Mouse (Mus musculus) midbrain, embryonic 15.5 days (tissue): ENCODE measurements around the gene Dpep1. TPM values are rescaled to one million over a fixed set of nuclear protein-coding genes. Genes with fewer than 3 reads are reported as not detected.
"Not testable (repeated sequence)": the region's sequence is repeated elsewhere in the genome, so short reads cannot be mapped to it uniquely, and the experiment has no call there.

Experiments
- ATAC-seq: fragments of 200-750 bp; cut with Nextera tagmentation; replicated peaks from 2 replicates; pipeline ENCODE4 v1.8.0; 2017; ENCODE audit warnings: moderate TSS enrichment
- H3K27ac ChIP-seq: fragments of 300-500 bp; sonication (generic); 2 replicates; pipeline ENCODE4 v1.5.1; 2015; ENCODE audit warnings: mild to moderate bottlenecking, inconsistent platforms
- H3K27me3 ChIP-seq: fragments of 300-500 bp; sonication (generic); replicated peaks from 2 replicates; pipeline ENCODE4 v1.6.1; 2015; ENCODE audit warnings: inconsistent platforms
- H3K36me3 ChIP-seq: fragments of 300-500 bp; sonication (generic); replicated peaks from 2 replicates; pipeline ENCODE4 v1.6.1; 2015; ENCODE audit warnings: inconsistent platforms
- H3K4me1 ChIP-seq: fragments of 300-500 bp; sonication (generic); 2 replicates; pipeline ENCODE4 v1.6.1; 2015; ENCODE audit warnings: inconsistent platforms
- H3K4me2 ChIP-seq: fragments of 300-500 bp; sonication (generic); 2 replicates; pipeline ENCODE4 v1.6.1; 2015; ENCODE audit warnings: inconsistent platforms, mild to moderate bottlenecking, moderate library complexity
- H3K4me3 ChIP-seq: fragments of 300-500 bp; sonication (generic); 2 replicates; pipeline ENCODE4 v1.5.1; 2015; ENCODE audit warnings: mild to moderate bottlenecking, inconsistent platforms
- H3K9ac ChIP-seq: fragments of 300-500 bp; sonication (generic); 2 replicates; pipeline ENCODE4 v1.6.1; 2015; ENCODE audit warnings: mild to moderate bottlenecking, inconsistent platforms
- H3K9me3 ChIP-seq: fragments of 300-500 bp; sonication (generic); 2 replicates; pipeline ENCODE4 v1.6.1; 2016; ENCODE audit warnings: inconsistent platforms
- WGBS: fragments of 180-500 bp; shearing (Covaris S2); methylation state at CpG from one replicate; pipeline ENCODE4 v1.1.7; 2015; ENCODE audit warnings: mixed read lengths; 5-methylcytosine and 5-hydroxymethylcytosine counted together
- polyA plus RNA-seq: library from polyadenylated mRNA; unstranded; fragments of >200 nt; fragmentation: Nextera tagmentation; extraction: Ambion mirVana; gene quantifications from 2 replicates; pipeline ENCODE4 v1.2.1, GENCODE M21; 2015

Gene Dpep1
- polyA plus RNA-seq, 1 experiment from 2014 or later, result 0.19 TPM

GRCm38 (mm10) chr8:123213118-123213772 is 27.2 kb downstream of the Dpep1 start:
- Histone ChIP-seq H3K27ac (peak overlapping the region; percentile 69), H3K9ac (peak overlapping the region; percentile 100), H3K4me2 (peak overlapping the region; percentile 97), H3K9me3 (no peaks in the 10 kb centered on the region), H3K27me3 (no peaks in the 10 kb centered on the region), H3K36me3 (peaks cover 10% of the 10 kb centered on the region; the same call in 1 of the 2 replicates), H3K4me3 (peak overlapping the region; percentile 98), H3K4me1 (peaks cover 24% of the 10 kb centered on the region)
- ATAC-seq, result peak; percentile 48; the same call in 1 of the 2 replicates
- 17% methylated on average over 22 of the region's 22 CpGs for WGBS

GRCm38 (mm10) chr8:123215430-123215829 is 29.4 kb downstream of the Dpep1 start:
- no peaks in the 10 kb centered on the region for H3K36me3 ChIP-seq
- H3K9me3 ChIP-seq, result no peaks in the 10 kb centered on the region
- WGBS, result 81% methylated on average over 3 of the region's 3 CpGs

GRCm38 (mm10) chr8:123220917-123221316 is 34.9 kb downstream of the Dpep1 start:
- 80% methylated on average over 1 of the region's 1 CpGs for WGBS
- no peak overlapping the region for H3K9ac ChIP-seq

More at GRCm38 (mm10) chr8:123215430-123215829, 29.4 kb downstream of the Dpep1 start:
- H3K4me2 ChIP-seq, result no peak overlapping the region
- peaks cover 24% of the 10 kb centered on the region for H3K4me1 ChIP-seq
- no peak for ATAC-seq
- no peaks in the 10 kb centered on the region for H3K27me3 ChIP-seq
- no peak overlapping the region for H3K27ac ChIP-seq
- no peak overlapping the region for H3K9ac ChIP-seq
- no peak overlapping the region for H3K4me3 ChIP-seq

GRCm38 (mm10) chr8:123224278-123225266 is 38.5 kb downstream of the Dpep1 start, which contains the start of gene Cdk10:
Cdk10 (plus strand) TSS chr8:123224842.
- Histone ChIP-seq H3K9ac (peak within 1 kb of the TSS; percentile 80), H3K4me3 (peak within 1 kb of the TSS; percentile 80), H3K4me2 (peak within 1 kb of the TSS; percentile 88), H3K9me3 (no peaks in the 10 kb centered on the region), H3K4me1 (peaks cover 17% of the 10 kb centered on the region), H3K27me3 (no peaks in the 10 kb centered on the region), H3K27ac (peak within 1 kb of the TSS; percentile 89), H3K36me3 (peaks cover 15% of the 10 kb centered on the region; the same call in 1 of the 2 replicates)
- peak; percentile 93 for ATAC-seq
- WGBS, result 4% methylated on average over 55 of the region's 59 CpGs

More at GRCm38 (mm10) chr8:123220917-123221316, 34.9 kb downstream of the Dpep1 start:
- Histone ChIP-seq H3K27me3 (no peaks in the 10 kb centered on the region), H3K9me3 (no peaks in the 10 kb centered on the region), H3K4me3 (no peak overlapping the region), H3K4me2 (no peak overlapping the region), H3K36me3 (no peaks in the 10 kb centered on the region), H3K27ac (no peak overlapping the region), H3K4me1 (peaks cover 16% of the 10 kb centered on the region)
- ATAC-seq, result no peak

DNA sequence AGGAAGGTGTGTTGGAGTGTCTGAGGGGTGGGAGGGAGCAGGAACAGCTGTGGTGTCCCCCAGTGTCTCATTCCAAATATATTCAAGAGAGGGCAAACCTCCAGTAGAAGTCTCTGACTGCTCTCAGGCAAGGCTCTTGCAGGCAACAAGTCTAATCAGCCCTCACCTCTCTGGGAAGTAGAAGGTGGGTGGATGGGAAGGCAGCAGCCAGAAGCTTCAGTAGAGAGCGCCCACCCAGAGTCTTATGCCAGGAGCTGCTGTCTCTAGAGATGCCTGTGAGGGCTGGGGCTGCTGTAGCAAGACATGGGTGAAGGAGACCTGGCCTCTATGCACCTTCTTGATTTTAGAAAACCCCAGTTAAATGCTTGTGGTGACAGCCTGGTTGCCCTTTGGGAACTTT is 42.4 kb downstream of the Dpep1 start:
- ATAC-seq, result no peak
- H3K36me3 ChIP-seq, result peaks cover 17% of the 10 kb centered on the region; the same call in 1 of the 2 replicates

GRCm38 (mm10) chr8:123230326-123230725 is 44.3 kb downstream of the Dpep1 start:
- peaks cover 17% of the 10 kb centered on the region; the same call in 1 of the 2 replicates for H3K36me3 ChIP-seq

More for the DNA sequence above, 42.4 kb downstream of the Dpep1 start:
- no peak overlapping the region for H3K9ac ChIP-seq
- H3K27ac ChIP-seq, result no peak overlapping the region
- no peak overlapping the region for H3K4me3 ChIP-seq
- no peaks in the 10 kb centered on the region for H3K9me3 ChIP-seq
- no peak overlapping the region for H3K4me2 ChIP-seq
- peaks cover 17% of the 10 kb centered on the region for H3K4me1 ChIP-seq
- WGBS, result 100% methylated on average over 1 of the region's 1 CpGs
- H3K27me3 ChIP-seq, result no peaks in the 10 kb centered on the region

DNA sequence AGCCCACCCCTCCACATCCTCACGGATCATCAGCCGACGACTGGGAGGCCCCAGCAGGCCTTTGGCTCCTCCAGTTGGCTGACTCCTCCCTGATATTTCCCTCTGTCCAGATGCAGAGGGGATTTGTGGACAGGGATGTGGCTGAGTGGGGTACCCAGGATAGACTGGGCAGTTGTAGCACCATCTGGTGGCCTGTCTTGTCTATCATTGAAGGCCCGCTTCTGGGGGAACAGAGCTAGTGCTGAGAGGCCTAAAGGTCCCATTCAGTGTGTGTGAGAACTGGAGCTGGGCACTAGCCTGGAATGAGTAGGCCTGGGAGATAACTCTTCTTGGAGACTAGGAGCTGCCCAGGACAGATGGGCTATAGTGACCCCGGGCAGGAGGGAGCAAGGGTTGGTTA is 45.7 kb downstream of the Dpep1 start:
- H3K4me1 ChIP-seq, result peaks cover 21% of the 10 kb centered on the region
- no peak for ATAC-seq
- H3K9me3 ChIP-seq, result no peaks in the 10 kb centered on the region
- no peak overlapping the region for H3K9ac ChIP-seq
- H3K27ac ChIP-seq, result no peak overlapping the region
- H3K4me3 ChIP-seq, result no peak overlapping the region
- peaks cover 9% of the 10 kb centered on the region; the same call in 1 of the 2 replicates for H3K27me3 ChIP-seq
- no peak overlapping the region for H3K4me2 ChIP-seq
- WGBS, result 60% methylated on average over 5 of the region's 5 CpGs
- H3K36me3 ChIP-seq, result peaks cover 17% of the 10 kb centered on the region; the same call in 1 of the 2 replicates

More at GRCm38 (mm10) chr8:123230326-123230725, 44.3 kb downstream of the Dpep1 start:
- H3K27ac ChIP-seq, H3K9me3 ChIP-seq, H3K9ac ChIP-seq, H3K27me3 ChIP-seq, H3K4me3 ChIP-seq, ATAC-seq, H3K4me2 ChIP-seq: not testable (repeated sequence)
- WGBS, result 89% methylated on average over 11 of the region's 11 CpGs
- H3K4me1 ChIP-seq, result peaks cover 18% of the 10 kb centered on the region

GRCm38 (mm10) chr8:123232553-123232952 is 46.5 kb downstream of the Dpep1 start:
- peaks cover 14% of the 10 kb centered on the region; the same call in 1 of the 2 replicates for H3K36me3 ChIP-seq
- no peak overlapping the region for H3K4me3 ChIP-seq
- no peak overlapping the region for H3K4me2 ChIP-seq
- H3K9me3 ChIP-seq, result no peaks in the 10 kb centered on the region
- no peak overlapping the region for H3K9ac ChIP-seq
- peaks cover 13% of the 10 kb centered on the region; the same call in 1 of the 2 replicates for H3K27me3 ChIP-seq
- 48% methylated on average over 7 of the region's 7 CpGs for WGBS
- no peak overlapping the region for H3K27ac ChIP-seq
- peaks cover 21% of the 10 kb centered on the region for H3K4me1 ChIP-seq
- no peak for ATAC-seq

DNA sequence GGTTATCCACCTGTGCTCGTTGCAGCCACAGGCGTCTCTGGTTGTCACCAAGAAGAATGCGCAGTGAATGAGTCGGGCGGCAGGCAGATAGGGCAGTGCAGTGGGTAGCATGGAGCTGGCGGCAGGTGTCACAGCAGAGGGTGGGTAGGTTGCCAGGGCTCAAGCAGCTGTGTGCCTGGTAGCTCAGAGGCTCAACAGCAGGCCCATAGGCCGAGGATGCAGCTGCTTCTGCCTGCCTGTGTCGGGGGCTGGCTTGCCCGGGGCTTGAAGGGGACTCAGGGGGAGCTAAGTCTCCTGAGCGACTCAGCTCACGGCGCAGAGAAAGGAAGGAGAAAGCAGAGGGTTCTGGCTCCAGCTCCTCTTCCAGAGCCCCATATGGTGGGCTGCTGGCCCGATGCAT is 47.3 kb downstream of the Dpep1 start:
- 56% methylated on average over 13 of the region's 13 CpGs for WGBS
- H3K4me2 ChIP-seq, result no peak overlapping the region
- no peak for ATAC-seq
- H3K9ac ChIP-seq, result no peak overlapping the region
- no peaks in the 10 kb centered on the region for H3K9me3 ChIP-seq
- H3K27ac ChIP-seq, result no peak overlapping the region
- H3K4me3 ChIP-seq, result no peak overlapping the region
- peaks cover 13% of the 10 kb centered on the region; the same call in 1 of the 2 replicates for H3K27me3 ChIP-seq
- H3K36me3 ChIP-seq, result peaks cover 8% of the 10 kb centered on the region; the same call in 1 of the 2 replicates
- H3K4me1 ChIP-seq, result peaks cover 21% of the 10 kb centered on the region

DNA sequence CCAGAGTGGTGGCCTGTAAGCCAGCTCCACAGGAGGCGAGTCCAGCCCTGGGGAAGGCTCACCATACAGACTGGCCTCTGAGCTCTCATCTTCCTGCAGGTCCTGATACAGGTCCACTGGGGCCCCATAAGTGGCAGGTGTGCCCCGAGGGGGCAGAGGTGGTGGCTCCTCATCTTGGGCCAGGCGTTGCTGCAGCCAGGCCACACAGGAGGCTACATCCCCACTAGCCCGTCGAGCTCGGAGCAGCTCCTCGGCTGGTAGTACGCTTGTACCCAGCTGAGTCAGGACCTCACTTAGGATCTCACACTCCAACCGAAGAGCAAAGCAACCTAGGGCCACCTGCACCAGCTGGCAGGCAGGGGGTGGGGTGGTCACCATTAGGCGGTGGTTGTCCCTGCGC is 47.7 kb downstream of the Dpep1 start:
- Histone ChIP-seq H3K27ac (no peak overlapping the region), H3K4me3 (no peak overlapping the region), H3K4me2 (no peak overlapping the region), H3K9me3 (no peaks in the 10 kb centered on the region), H3K36me3 (peaks cover 4% of the 10 kb centered on the region; the same call in 1 of the 2 replicates), H3K9ac (no peak overlapping the region), H3K4me1 (peaks cover 21% of the 10 kb centered on the region), H3K27me3 (peaks cover 13% of the 10 kb centered on the region; the same call in 1 of the 2 replicates)
- WGBS, result 79% methylated on average over 11 of the region's 11 CpGs
- ATAC-seq, result no peak

DNA sequence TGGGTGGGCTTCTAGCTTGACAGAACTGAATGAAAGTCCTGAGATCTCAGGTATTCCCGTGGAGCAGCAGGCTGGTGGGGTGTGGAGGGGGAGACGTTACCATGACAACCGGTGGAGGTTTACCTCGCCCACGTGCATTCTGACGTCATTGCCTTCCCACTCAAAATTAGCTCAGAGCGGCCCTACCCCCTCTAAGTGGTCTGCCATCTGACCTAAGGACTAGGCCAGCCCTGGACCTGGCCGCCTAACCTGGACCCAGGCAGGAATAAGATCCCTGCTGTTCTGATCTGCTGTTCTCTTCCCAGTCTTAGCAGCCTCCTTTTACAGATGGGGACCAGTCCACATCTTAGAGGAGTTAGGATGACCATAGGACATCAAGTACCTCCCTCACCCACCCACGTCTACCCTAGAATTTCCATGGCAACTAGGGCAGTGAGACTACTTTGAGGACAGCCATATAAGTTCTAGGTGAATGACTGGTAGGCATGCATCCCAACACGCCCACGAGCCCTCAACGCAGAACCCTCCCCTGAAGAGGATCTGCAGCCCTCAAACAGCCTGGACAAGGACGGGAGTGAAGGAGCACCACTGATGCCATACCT is 49.0 kb downstream of the Dpep1 start:
- H3K27ac ChIP-seq, result no peak overlapping the region
- H3K4me2 ChIP-seq, result peak overlapping the region; percentile 69
- H3K4me3 ChIP-seq, result peak overlapping the region; percentile 44
- H3K27me3 ChIP-seq, result peaks cover 13% of the 10 kb centered on the region; the same call in 1 of the 2 replicates
- WGBS, result 35% methylated on average over 13 of the region's 13 CpGs
- ATAC-seq, result peak; percentile 32; the same call in 1 of the 2 replicates
- H3K36me3 ChIP-seq, result 0 out of 2 replicates have a peak, but pooled peaks cover 3% of the 10 kb centered on the region
- peaks cover 21% of the 10 kb centered on the region for H3K4me1 ChIP-seq
- peak overlapping the region; percentile 49; the same call in 1 of the 2 replicates for H3K9ac ChIP-seq
- no peaks in the 10 kb centered on the region for H3K9me3 ChIP-seq
